Mouse (Mus musculus) lung, embryonic 16.5 days (tissue): ENCODE results near the gene Atp6v0e2. TPM values are rescaled to one million over a fixed set of nuclear protein-coding genes. Genes with fewer than 3 reads are reported as not detected.

Experiments used
- ATAC-seq: fragments of 200-750 bp; cut with Nextera tagmentation; 2 replicates; pipeline ENCODE4 v1.8.0; 2017; ENCODE audit warnings: low read depth, mild to moderate bottlenecking, moderate library complexity
- H3K27ac ChIP-seq: fragments of 300-500 bp; sonication (generic); 2 replicates; pipeline ENCODE4 v1.5.1; 2014; ENCODE audit warnings: mild to moderate bottlenecking, control low read depth, low read length
- H3K27me3 ChIP-seq: fragments of 300-500 bp; sonication (generic); 2 replicates; pipeline ENCODE4 v1.6.1; 2014; ENCODE audit warnings: low read depth, low read length, mixed read lengths; ENCODE audit not compliant: control insufficient read depth, insufficient read depth
- H3K36me3 ChIP-seq: fragments of 300-500 bp; sonication (generic); 2 replicates; pipeline ENCODE4 v1.6.1; 2014; ENCODE audit warnings: low read length; ENCODE audit not compliant: control insufficient read depth, insufficient read depth
- H3K4me1 ChIP-seq: fragments of 300-500 bp; sonication (generic); replicated peaks from 2 replicates; pipeline ENCODE4 v1.6.1; 2014; ENCODE audit warnings: low read length, mixed read lengths; ENCODE audit not compliant: control insufficient read depth, insufficient read depth
- H3K4me2 ChIP-seq: fragments of 300-500 bp; sonication (generic); 2 replicates; pipeline ENCODE4 v1.6.1; 2014; ENCODE audit warnings: low read depth, low read length, control low read depth
- H3K4me3 ChIP-seq: fragments of 300-500 bp; sonication (generic); 2 replicates; pipeline ENCODE4 v1.5.1; 2014; ENCODE audit warnings: mild to moderate bottlenecking, low read length, control low read depth
- H3K9ac ChIP-seq: fragments of 300-500 bp; sonication (generic); 2 replicates; pipeline ENCODE4 v1.6.1; 2014; ENCODE audit warnings: low read length, control low read depth
- H3K9me3 ChIP-seq: fragments of 300-500 bp; sonication (generic); 2 replicates; pipeline ENCODE4 v1.6.1; 2016; ENCODE audit warnings: low read length; ENCODE audit not compliant: control insufficient read depth
- WGBS: fragments of 180-500 bp; shearing (Covaris S2); extraction: QIAGEN DNeasy Blood & Tissue Kit; methylation state at CpG from one replicate; pipeline ENCODE4 v1.1.7; 2014; 5-methylcytosine and 5-hydroxymethylcytosine counted together
- polyA plus RNA-seq: library from polyadenylated mRNA; unstranded; fragments of >200 nt; fragmentation: Nextera tagmentation; extraction: Ambion mirVana; gene quantifications from 2 replicates; pipeline ENCODE4 v1.2.1, GENCODE M21; 2015

Atp6v0e2 gene
- polyA plus RNA-seq, 1 experiment from 2014 or later, result 11.8 TPM

- 41% methylated on average over 4 of the region's 4 CpGs for WGBS
- H3K4me1 ChIP-seq, result peaks cover 6% of the 10 kb centered on the region
Observed at GRCm38 (mm10) chr6:48546858-48547257, 9.4 kb downstream of the Atp6v0e2 start.

GRCm38 (mm10) chr6:48548314-48548713 is 10.9 kb downstream of the Atp6v0e2 start:
- WGBS, result 78% methylated on average over 6 of the region's 6 CpGs
- no peak overlapping the region for H3K4me2 ChIP-seq
- H3K27ac ChIP-seq, result no peak overlapping the region
- H3K36me3 ChIP-seq, result no peaks in the 10 kb centered on the region
- no peaks in the 10 kb centered on the region for H3K27me3 ChIP-seq
- H3K4me3 ChIP-seq, result no peak overlapping the region
- no peaks in the 10 kb centered on the region for H3K9me3 ChIP-seq
- no peak overlapping the region for H3K9ac ChIP-seq
- no peak for ATAC-seq
- H3K4me1 ChIP-seq, result no peaks in the 10 kb centered on the region

More at GRCm38 (mm10) chr6:48546858-48547257, 9.4 kb downstream of the Atp6v0e2 start:
- H3K9me3 ChIP-seq, result no peaks in the 10 kb centered on the region
- ATAC-seq, result no peak
- H3K4me3 ChIP-seq, result no peak overlapping the region
- H3K27me3 ChIP-seq, result no peaks in the 10 kb centered on the region
- no peak overlapping the region for H3K9ac ChIP-seq
- no peak overlapping the region for H3K27ac ChIP-seq
- no peaks in the 10 kb centered on the region for H3K36me3 ChIP-seq
- no peak overlapping the region for H3K4me2 ChIP-seq

DNA sequence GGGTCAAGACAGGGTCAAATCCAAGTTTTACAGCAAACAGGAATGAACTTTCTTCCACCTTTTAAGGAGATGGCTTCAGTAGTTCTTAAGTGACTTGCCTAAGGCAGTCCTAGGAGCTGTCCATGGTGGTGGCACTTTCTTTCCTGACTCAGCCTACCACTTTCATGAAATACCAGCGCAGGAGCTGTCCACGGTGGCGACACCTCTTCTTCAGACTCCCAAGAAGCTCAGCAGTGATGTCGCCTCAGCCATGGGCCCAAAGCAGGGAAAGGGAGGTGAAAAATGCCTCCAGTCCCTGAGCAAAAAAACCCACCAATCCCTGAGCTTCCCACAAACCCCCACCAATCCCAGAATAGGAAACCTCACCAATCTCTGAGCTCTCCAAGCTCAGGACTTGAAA is 15.5 kb downstream of the Atp6v0e2 start:
- Histone ChIP-seq H3K9ac (no peak overlapping the region), H3K27me3 (no peaks in the 10 kb centered on the region), H3K4me2 (no peak overlapping the region), H3K4me1 (peaks cover 5% of the 10 kb centered on the region; the same call in 1 of the 2 replicates), H3K36me3 (no peaks in the 10 kb centered on the region), H3K9me3 (no peaks in the 10 kb centered on the region), H3K4me3 (no peak overlapping the region), H3K27ac (no peak overlapping the region)
- no peak for ATAC-seq
- 48% methylated on average over 4 of the region's 4 CpGs for WGBS

DNA sequence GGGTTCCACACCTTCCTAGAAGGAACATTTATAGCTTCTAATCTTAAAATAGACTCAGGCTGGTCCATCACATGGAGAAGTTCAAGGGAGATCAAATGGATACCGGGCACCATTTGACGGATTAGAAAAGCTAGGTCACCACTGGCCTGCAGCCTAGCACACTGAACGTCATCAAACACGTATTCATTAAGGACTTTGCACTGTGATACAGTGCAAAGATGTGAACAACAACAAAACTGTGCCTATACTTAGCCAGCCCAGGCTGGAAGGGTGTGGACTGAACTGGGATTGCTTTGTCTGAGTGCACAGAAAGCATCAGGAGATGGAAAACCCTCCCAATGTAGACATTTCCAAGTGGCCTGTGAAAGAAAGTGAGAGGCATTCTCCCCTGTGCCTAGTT is 16.4 kb downstream of the Atp6v0e2 start:
- 76% methylated on average over 4 of the region's 4 CpGs for WGBS
- Histone ChIP-seq H3K36me3 (no peaks in the 10 kb centered on the region), H3K9ac (peak overlapping the region; percentile 66), H3K4me2 (peak overlapping the region; percentile 70), H3K27ac (peak overlapping the region; percentile 99), H3K9me3 (no peaks in the 10 kb centered on the region), H3K4me3 (peak overlapping the region; percentile 58; the same call in 1 of the 2 replicates), H3K27me3 (no peaks in the 10 kb centered on the region), H3K4me1 (peaks cover 5% of the 10 kb centered on the region; the same call in 1 of the 2 replicates)
- no peak for ATAC-seq

DNA sequence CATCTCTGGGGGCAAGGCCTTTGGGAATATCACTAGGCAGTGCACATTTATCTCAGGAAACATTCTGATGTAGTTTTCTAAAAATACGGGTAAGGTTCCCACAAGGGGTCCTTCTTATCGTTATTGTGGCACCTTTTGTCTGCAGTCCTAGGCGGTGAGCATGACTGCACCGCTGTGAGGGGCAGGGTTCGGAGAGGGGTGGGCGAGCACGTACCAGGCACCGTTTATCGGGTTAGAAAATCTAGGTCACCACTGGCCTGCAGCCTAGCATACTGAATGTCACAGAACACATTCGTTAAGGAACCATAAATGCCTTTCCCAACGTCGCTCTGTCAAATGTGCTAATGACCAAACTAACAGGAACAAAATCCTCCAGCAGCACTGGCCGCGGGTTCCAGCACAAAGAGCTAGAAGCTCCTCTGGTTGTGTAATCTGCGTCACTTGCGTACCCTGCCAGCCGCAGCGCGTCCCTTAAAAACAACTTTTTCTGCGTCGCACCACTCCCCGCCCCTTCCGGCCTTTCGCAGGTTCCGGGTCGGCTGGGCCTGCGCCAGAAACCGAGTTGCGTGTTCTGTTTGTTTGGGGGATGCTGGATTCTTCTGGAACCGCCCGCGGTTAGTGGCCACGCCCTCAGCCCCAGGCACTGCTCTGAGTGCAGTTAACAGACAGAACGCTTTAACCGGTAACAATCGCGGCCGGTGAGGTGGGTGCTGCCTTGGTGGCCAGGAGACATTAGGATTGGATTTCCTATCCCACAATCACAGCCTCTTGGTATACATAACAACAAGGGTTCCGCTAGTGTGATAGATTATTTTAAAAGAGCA is 17.1 kb downstream of the Atp6v0e2 start, which contains the start of gene Lrrc61:
Gene Lrrc61, plus strand, starts transcription at position 517 of the 824 bp plus-strand sequence.
- Histone ChIP-seq H3K27ac (peak within 1 kb of the TSS; percentile 99), H3K9me3 (no peaks in the 10 kb centered on the region), H3K9ac (peak within 1 kb of the TSS; percentile 66), H3K4me1 (peaks cover 5% of the 10 kb centered on the region; the same call in 1 of the 2 replicates), H3K4me3 (peak within 1 kb of the TSS; percentile 58), H3K36me3 (no peaks in the 10 kb centered on the region), H3K4me2 (peak within 1 kb of the TSS; percentile 70), H3K27me3 (no peaks in the 10 kb centered on the region)
- peak; percentile 95 for ATAC-seq
- under 1% methylated on average over 39 of the region's 39 CpGs for WGBS

DNA sequence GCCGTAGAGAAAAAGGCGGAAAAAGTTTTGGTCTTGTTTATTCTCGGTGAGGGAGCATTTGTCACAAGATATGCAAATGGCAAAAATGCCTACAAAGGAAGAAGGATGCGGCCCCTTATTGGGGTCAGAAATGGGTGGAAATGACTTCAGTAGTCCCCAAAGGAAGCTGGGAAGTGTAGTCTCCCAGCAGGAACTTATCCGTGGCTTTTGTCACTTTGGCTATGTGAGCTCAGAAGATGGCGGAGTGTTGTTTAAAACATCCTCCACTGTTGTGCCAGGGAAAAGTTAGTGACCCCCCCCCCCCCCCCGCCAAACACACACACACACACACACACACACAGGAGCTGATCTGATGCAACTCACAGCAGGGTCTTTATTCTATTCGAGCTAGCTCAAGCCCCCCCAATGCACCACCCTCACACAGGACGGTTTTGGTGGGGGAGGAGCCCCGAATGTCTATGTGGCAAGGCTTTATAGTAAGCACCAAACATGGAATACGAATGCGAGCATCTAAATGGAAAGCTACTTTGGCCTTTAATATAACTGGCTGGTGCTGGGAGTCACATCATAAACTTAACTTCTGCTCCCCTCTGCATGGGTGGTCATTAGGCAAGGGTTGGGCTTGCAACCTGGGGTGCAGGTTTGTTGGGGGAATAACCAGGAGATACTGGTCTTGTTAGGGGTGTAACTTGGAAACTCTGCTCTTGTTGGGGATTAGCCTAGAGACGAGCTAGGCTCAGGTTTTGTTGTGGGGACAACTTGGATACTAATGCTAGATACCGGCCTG is 17.9 kb downstream of the Atp6v0e2 start:
- ATAC-seq, result peak; percentile 84
- 30% methylated on average over 13 of the region's 14 CpGs for WGBS
- Histone ChIP-seq H3K27ac (peak overlapping the region; percentile 99), H3K9ac (peak overlapping the region; percentile 66), H3K9me3 (no peaks in the 10 kb centered on the region), H3K4me1 (peaks cover 5% of the 10 kb centered on the region; the same call in 1 of the 2 replicates), H3K36me3 (no peaks in the 10 kb centered on the region), H3K4me2 (peak overlapping the region; percentile 70), H3K4me3 (peak overlapping the region; percentile 58), H3K27me3 (no peaks in the 10 kb centered on the region)

- Histone ChIP-seq H3K4me3 (no peak overlapping the region), H3K4me2 (no peak overlapping the region), H3K27ac (no peak overlapping the region)
Observed at GRCm38 (mm10) chr6:48555956-48556355, 18.5 kb downstream of the Atp6v0e2 start.

DNA sequence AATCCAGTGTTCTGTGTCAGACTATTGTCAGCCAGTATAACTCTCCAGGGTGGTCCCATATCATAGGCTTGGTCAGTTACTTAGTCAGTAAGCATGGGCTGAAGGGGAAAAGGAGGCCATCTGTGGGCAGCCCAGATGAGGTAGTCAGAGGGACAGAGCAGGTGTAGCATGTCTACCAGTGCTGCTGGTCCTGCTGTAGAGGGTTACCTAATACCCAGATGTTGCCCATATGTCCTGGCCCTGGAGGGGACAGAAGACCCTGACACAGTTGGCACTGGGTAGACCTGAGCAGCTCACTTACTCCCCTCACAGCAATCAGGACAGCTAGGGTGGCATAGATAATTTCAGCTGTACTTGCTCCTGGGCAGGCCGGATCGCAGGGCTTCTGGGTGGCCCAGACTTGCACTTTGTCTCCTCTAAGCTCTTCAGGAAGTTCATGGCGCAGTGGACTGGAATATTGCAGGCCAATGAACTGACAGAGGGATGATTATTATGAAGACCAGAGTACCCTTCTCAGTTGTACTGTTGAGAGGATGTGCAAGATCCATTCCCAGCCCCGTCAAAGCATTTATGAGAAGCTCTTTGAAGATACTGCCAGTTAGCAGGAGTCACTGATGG is 28.4 kb downstream of the Atp6v0e2 start:
- ATAC-seq, result no peak
- H3K27ac ChIP-seq, result no peak overlapping the region

More at GRCm38 (mm10) chr6:48555956-48556355, 18.5 kb downstream of the Atp6v0e2 start:
- Histone ChIP-seq H3K9ac (no peak overlapping the region), H3K27me3 (no peaks in the 10 kb centered on the region), H3K36me3 (no peaks in the 10 kb centered on the region), H3K4me1 (peaks cover 5% of the 10 kb centered on the region; the same call in 1 of the 2 replicates), H3K9me3 (no peaks in the 10 kb centered on the region)
- WGBS, result 85% methylated on average over 3 of the region's 3 CpGs
- ATAC-seq, result no peak

More for the DNA sequence above, 28.4 kb downstream of the Atp6v0e2 start:
- H3K27me3 ChIP-seq, result no peaks in the 10 kb centered on the region
- H3K9ac ChIP-seq, result no peak overlapping the region
- H3K9me3 ChIP-seq, result no peaks in the 10 kb centered on the region; the same call in 1 of the 2 replicates
- no peak overlapping the region for H3K4me2 ChIP-seq
- no peaks in the 10 kb centered on the region for H3K36me3 ChIP-seq
- WGBS, result 74% methylated on average over 4 of the region's 4 CpGs
- peaks cover 18% of the 10 kb centered on the region for H3K4me1 ChIP-seq
- H3K4me3 ChIP-seq, result no peak overlapping the region
